Mouse (Mus musculus): Measurements from ENCODE around the gene Chst1.
A peak's percentile ranks its signal among the peaks of the same experiment; 100 is the strongest.

Chst1 gene

GRCm38 (mm10) chr2:92599487-92600347 lies at the start of gene Chst1:
Gene Chst1, plus strand, starts transcription at chr2:92599707.
- no peak for DNase-seq (ENCODE audit: low spot score in 2 of 2)

GRCm38 (mm10) chr2:92550051-92550450 lies 49.5 kb upstream of the Chst1 start:
- no peak for DNase-seq (ENCODE audit: low spot score in 2 of 2)

- no peak for DNase-seq (ENCODE audit: low spot score in 2 of 2)
Measured at GRCm38 (mm10) chr2:92554536-92554935, 45.0 kb upstream of the Chst1 start.

- DNase-seq (ENCODE audit: low spot score in 2 of 2) = no peak
Measured at GRCm38 (mm10) chr2:92562930-92563329, 36.6 kb upstream of the Chst1 start.

GRCm38 (mm10) chr2:92570623-92571022 lies 28.9 kb upstream of the Chst1 start:
- DNase-seq (ENCODE audit: low spot score in 2 of 2) = no peak

- DNase-seq (ENCODE audit: low spot score in 2 of 2) = peak; percentile 28 to 45
Measured at GRCm38 (mm10) chr2:92577824-92578223, 21.7 kb upstream of the Chst1 start.

- DNase-seq (ENCODE audit: low spot score in 2 of 2) = no peak
Measured at GRCm38 (mm10) chr2:92581302-92581701, 18.2 kb upstream of the Chst1 start.

- no peak for DNase-seq (ENCODE audit: low spot score in 2 of 2)
Measured at GRCm38 (mm10) chr2:92582596-92582995, 16.9 kb upstream of the Chst1 start.

GRCm38 (mm10) chr2:92587806-92588205 lies 11.7 kb upstream of the Chst1 start:
- DNase-seq (ENCODE audit: low spot score in 2 of 2) = no peak

- no peak for DNase-seq (ENCODE audit: low spot score in 2 of 2)
Measured at GRCm38 (mm10) chr2:92594929-92595730, 4.4 kb upstream of the Chst1 start.

- no peak for DNase-seq (ENCODE audit: low spot score in 2 of 2)
Measured at GRCm38 (mm10) chr2:92597291-92597690, 2.2 kb upstream of the Chst1 start.

- no peak for DNase-seq (ENCODE audit: low spot score in 2 of 2)
Measured at GRCm38 (mm10) chr2:92598941-92599486, 493 bp upstream of the Chst1 start.

- no peak for DNase-seq (ENCODE audit: low spot score in 2 of 2)
Measured at GRCm38 (mm10) chr2:92600348-92600670, 802 bp downstream of the Chst1 start.

- DNase-seq (ENCODE audit: low spot score in 2 of 2) = no peak
Measured at GRCm38 (mm10) chr2:92601246-92601645, 1.7 kb downstream of the Chst1 start.

GRCm38 (mm10) chr2:92602073-92602472 lies 2.6 kb downstream of the Chst1 start:
- DNase-seq (ENCODE audit: low spot score in 2 of 2) = no peak

- DNase-seq (ENCODE audit: low spot score in 2 of 2) = no peak
Measured at GRCm38 (mm10) chr2:92603591-92603990, 4.1 kb downstream of the Chst1 start.

GRCm38 (mm10) chr2:92604565-92604964 lies 5.1 kb downstream of the Chst1 start:
- DNase-seq (ENCODE audit: low spot score in 2 of 2) = no peak

- no peak for DNase-seq (ENCODE audit: low spot score in 2 of 2)
Measured at GRCm38 (mm10) chr2:92605995-92606394, 6.5 kb downstream of the Chst1 start.

- no peak for DNase-seq (ENCODE audit: low spot score in 2 of 2)
Measured at GRCm38 (mm10) chr2:92607153-92607552, 7.6 kb downstream of the Chst1 start.

- no peak for DNase-seq (ENCODE audit: low spot score in 2 of 2)
Measured at GRCm38 (mm10) chr2:92607592-92607991, 8.1 kb downstream of the Chst1 start.

GRCm38 (mm10) chr2:92608013-92608619 lies 8.6 kb downstream of the Chst1 start:
- DNase-seq (ENCODE audit: low spot score in 2 of 2) = no peak
